Mouse (Mus musculus) liver, postnatal 0 days (tissue): ENCODE data around the gene Cela3a.

Experiments
- CTCF ChIP-seq: sonication (generic); IDR thresholded peaks from 2 replicates; pipeline ENCODE4 v1.5.1; 2016; ENCODE audit warnings: antibody characterized with exemption, low read depth
- EP300 ChIP-seq: IDR thresholded peaks from 2 replicates; pipeline ENCODE4 v1.6.1; 2016; ENCODE audit warnings: antibody characterized with exemption, low read depth, mild to moderate bottlenecking

- TF ChIP-seq CTCF, result no peak
- no peak for TF ChIP-seq EP300
Measured at GRCm38 (mm10) chr4:137449132-137449531, 39.5 kb upstream of the Cela3a start.
